Mouse (Mus musculus) megakaryocyte, embryonic 14.5 days (primary cell): ENCODE measurements at regions not wholly inside any gene's neighbourhood (a gene's known extent, or its start where the extent isn't known, plus 50 kb on each side); places are given as distances from the start of the nearest gene placed in this dataset.

ENCODE experiments used
- FLI1 ChIP-seq: IDR thresholded peaks from 2 replicates; pipeline ENCODE4 v1.6.1; 2012; ENCODE audit warnings: low read length, inconsistent platforms, mixed read lengths
- GATA1 ChIP-seq: IDR thresholded peaks from 3 replicates; pipeline ENCODE4 v1.6.1; 2012; ENCODE audit warnings: mixed read lengths, low read length, inconsistent platforms, borderline replicate concordance

- no peak for TF ChIP-seq GATA1
- no peak for TF ChIP-seq FLI1
These were observed 223.7 kb upstream of the Zpld1 start for GRCm38 (mm10) chr16:55521421-55521971.
